Mouse (Mus musculus): ENCODE measurements around the gene Dnm1. TPM values are rescaled to one million over a fixed set of nuclear protein-coding genes. Genes with fewer than 3 reads are reported as not detected.
"Not testable (repeated sequence)": the region's sequence is repeated elsewhere in the genome, so short reads cannot be mapped to it uniquely, and the experiment has no call there.

The Dnm1 gene
- total RNA-seq, 2 experiments from 2014 or later = 41.3 to 43.4 TPM

DNA sequence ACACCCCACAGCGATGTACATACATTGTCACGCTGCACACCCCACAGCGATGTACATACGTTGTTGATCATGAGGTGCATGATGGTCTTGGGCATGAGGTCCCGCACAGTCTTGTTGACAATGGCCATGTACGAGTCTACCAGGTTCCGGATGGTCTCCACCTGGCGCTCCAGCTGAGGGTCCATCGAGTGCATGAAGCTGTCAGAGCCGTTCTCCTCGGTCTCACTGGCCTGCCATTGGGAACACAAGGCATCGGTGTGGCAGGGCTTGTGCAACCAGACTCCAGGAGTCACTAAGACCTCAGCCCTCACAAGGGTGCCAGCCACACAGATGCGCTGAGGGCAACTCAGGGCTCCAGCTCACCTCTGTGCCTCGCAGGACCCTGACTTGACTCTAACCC lies 38.3 kb downstream of the Dnm1 start:
- DNase-seq (ENCODE audit: low spot score in 2 of 2) = no peak

DNA sequence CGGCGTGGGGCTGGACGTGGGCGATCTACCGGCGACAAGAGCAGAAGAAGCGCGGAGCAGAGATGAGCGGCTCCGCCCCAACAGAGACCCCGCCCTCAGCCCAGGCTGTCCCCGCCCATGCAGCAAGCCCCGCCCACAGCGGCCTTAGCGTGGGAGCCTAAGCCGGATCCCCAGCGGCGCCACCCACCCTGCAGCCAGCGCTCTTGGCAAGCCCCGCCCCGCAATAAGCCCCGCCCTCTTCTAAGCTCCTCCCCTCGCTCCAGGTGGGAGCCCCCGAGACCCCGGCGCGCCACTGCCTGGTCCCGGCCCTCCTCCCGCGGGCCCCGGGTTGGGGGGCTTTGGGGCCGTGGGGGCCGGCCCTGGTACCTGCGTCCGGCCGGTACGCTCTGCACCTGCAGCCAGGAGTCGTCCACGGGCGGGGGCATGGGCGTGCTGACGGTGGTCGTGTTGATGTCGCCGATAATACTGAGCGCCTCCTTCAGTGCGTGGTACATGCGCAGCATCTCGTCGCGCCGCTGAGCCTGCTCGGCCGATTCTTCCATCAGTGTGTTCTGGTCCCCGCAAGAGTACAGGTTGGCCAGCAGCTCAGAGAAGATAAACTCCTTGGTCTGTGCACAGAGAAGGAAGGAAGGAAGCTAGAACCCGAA lies 40.7 kb downstream of the Dnm1 start:
- peak; percentile 71 to 77 for DNase-seq (ENCODE audit: low spot score in 2 of 2)

DNA sequence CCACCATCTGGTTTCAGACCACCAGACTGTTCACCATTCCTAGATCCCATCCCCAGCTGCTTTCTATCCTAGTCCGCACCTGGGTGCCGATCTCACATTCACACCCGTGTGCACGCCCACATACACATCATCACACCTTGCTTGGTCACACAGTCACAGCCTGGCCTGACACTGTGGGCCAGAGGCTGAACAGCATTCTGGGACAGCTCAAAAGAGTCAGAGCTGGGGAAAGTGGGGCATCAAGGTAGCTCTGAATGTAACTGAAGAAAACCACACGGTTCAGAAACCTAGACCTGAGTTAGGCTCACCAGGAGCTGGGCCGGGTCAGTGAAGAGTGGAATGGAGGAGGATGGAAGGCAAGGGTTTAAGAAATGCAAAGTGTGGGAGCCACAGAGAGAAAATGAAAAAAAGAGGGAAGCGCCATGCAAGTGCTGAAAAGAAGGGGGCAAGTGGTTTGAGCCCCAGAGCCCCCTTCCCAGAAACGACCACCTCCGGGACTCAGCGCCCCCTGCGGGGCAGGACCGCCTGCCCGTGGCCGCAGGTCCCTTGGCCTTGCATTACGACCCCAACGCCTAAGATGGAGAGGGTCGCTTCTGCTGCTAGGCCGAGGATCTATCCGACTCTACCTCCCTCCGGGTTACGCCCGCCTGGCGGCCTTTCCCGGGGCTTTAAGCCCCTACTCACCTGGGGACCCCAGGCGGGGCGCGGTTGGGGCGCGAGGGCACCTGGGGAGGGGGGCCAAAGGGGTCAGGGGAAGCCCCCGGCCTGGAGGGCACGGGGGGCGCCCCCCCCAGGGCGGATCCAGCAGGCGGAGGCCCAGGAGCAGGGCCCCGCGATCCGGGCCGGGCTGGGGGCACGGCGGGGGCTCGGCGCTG lies 41.5 kb downstream of the Dnm1 start:
- no peak for DNase-seq (ENCODE audit: low spot score in 2 of 2)

DNA sequence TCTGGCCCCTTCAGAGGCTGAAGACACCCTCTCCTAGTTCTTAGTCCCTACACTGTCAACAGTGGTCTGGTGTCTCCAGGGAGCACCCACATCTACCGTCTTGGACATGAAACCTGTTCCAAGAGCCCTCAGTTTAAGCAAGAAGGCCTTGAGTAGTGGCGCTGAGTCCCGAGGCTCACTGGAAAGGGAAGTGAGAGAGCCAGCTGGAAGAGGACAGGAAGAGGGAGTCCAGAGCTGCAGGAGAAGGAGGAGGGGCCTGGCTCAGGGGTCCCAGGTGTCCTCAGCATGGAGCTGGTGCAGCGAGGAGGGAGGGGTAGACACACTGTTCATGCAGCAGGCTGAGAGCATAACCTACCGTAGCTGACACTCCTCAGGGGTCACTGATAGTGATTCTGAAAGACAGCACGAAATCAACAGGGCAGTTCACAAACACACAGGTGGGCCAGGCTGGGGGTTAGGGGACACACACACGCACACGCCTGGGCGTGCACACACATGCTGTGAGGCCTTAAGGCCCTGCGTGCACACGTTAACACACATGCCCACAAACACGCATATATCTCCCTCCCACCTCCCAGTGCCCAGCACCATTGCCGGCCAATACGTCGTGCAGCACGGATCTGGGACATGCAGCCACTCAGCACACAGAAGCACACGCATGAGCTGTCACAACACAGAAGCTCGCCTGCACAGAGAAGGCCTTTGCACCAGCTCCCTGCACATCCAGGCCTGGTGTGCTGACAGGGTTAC lies 42.9 kb downstream of the Dnm1 start:
- no peak for DNase-seq (ENCODE audit: low spot score in 2 of 2)

DNA sequence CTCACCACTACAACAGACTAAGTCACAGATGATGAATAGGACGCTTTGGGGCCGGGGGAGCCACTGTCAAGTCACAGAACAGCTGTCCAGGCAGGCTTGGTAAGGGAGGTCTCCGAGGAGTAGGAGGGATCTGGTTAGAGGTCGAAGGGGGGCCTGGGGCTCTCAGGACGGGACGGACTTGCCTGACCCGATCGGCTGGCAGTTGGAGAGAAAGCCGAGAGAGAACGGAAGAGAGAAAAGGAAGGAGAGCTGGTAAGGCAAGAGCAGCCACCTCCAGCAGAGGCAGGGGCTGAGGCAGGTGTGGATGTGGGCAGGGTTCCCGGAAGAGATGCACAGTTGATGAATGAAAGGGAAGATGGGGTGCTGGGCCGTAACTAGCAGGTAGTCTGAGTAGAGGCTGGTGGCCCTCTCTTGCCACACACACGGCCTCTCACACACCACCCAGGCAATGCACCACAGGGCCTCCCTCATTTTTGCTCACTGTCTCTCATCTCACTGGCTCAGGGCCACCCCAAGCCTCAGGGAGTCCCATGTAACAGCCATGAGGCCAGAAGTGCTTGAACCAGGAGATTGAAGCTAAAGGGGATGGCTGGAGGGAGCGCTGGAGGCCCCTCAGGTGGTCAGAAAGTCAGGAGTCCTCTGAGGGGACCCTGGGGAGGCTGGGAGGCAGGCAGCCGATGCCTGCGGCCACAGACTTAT lies 44.1 kb downstream of the Dnm1 start:
- no peak for DNase-seq (ENCODE audit: low spot score in 2 of 2)

DNA sequence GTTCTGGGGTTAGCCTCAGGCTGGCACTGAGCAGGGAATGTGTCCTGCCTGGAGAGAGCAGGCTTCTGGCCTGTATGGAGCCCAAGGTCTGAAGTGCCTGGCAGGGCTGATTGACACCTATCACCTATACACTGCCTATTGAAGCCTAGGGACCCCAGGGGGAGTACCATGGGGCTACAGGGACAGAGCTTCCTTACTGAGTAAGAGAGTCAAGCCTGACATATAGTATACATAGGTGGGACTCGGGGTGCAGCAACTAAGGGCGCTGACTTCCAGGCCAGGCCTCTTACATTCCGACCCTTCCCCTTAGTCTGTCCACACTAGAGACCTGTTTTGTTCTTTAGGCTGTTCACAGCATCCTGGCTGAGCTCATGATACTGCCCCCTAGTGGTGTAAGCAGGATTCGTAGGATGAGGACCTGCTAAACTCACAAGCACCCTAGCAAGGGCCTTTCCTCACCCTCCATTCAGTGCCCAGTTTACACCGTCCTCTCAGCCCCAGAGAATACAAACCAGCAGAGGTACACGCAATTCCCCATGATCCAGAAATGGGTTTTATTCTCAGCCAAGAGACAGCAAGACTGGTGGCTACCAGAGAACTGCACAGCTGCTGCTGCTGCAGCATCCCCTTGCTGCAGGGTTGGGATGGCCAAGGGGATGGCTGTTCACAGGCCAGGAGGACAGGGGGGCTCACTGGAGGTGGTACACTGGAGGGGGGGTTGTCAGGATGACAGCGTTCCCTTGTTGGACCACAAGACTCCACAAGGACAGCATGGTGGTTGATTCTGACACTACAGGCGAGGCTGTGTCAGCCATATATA lies 45.0 kb downstream of the Dnm1 start:
- no peak for DNase-seq (ENCODE audit: low spot score in 2 of 2)

DNA sequence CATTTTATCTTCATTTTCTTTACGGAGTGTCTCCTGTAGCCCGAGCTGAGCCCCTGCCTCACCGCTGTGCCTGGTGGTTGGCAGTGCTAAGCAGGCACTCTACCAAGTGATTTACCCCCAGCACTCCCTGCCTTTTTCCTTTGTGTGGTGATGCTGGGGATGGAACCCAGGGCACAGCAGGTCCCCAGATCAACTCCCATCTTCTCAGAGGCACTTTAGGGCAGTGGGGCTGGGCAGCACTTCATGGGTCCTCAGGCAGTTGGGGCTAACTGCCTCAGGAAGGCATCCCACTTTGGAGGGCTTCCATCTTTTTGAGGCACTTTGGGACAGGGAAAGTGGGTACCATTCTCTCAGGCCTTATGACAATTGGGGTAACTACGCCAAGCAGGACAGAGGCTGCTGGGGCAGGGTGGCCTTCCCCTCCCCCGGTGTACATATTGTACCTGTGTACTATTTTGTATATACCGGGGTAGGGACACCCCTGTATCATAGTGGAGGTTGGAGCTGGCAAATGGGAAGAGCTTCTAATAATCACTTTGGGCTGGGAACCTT lies 45.8 kb downstream of the Dnm1 start:
- no peak for DNase-seq (ENCODE audit: low spot score in 2 of 2)

DNA sequence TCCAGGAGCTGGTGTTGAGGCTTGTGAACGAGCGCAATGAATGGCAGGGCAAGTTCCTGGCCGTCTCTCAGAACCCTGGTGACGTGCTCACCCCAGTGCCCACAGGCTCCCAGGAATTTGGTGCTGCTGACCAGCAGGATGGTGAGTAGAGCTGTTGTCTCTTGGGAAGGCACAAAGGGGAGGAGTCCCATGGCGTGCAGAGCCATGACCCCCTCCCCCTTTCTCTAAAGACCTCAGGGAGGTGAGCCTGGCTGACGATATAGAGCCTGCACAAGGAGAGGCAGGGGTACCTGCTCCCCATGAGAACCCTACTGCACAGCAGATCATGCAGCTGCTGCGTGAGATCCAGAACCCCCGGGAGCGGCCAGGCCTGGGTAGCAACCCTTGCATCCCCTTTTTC lies 47.0 kb downstream of the Dnm1 start:
- no peak for DNase-seq (ENCODE audit: low spot score in 2 of 2)

DNA sequence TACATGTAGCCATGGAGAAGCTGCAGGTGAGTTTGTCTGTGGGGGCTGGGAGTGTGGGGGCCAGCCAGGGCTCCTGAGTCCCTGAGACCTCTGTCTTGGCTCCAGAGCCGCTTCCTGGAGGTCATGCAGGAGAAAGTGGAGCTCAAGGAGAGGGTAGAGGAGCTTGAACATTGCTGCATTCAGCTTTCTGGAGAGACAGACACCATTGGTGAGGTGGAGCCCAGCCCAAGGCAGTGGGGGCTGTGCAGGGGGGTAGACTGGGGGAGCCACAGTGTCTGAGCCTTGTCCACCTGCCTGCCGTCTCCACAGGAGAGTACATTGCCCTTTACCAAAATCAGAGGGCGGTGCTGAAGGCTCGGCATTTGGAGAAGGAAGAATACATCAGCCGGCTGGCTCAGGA lies 47.5 kb downstream of the Dnm1 start:
- DNase-seq (ENCODE audit: low spot score in 2 of 2) = no peak

DNA sequence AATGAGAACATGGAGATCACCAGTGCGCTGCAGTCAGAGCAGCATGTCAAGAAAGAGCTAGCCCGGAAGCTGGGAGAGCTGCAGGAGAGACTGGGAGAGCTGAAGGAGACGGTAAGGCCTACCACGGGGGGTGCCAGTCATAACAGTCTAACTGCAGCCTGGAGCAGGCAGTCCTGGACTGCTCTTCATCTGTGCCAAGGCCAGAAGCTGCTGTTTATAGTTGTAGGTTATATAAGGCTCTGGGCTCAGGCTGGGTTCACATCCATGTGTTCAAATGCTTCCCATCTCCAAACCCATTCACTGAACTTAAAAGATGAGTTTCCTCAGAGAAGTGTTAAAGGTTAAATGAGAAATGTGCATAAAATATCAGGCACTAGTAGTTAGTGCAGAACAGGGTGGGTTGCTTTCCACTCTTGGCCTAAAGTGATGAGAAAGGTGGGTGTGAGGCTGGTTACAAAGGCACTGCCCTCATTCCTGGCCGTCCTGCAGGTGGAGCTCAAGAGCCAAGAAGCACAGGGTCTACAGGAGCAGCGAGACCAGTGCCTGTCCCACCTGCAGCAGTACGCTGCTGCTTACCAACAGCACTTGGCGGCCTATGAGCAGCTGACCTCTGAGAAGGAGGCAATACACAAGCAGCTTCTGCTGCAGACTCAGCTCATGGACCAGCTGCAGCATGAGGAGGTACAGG lies 48.8 kb downstream of the Dnm1 start:
- DNase-seq (ENCODE audit: low spot score in 2 of 2) = peak in 1 of 2 experiments; percentile 40

DNA sequence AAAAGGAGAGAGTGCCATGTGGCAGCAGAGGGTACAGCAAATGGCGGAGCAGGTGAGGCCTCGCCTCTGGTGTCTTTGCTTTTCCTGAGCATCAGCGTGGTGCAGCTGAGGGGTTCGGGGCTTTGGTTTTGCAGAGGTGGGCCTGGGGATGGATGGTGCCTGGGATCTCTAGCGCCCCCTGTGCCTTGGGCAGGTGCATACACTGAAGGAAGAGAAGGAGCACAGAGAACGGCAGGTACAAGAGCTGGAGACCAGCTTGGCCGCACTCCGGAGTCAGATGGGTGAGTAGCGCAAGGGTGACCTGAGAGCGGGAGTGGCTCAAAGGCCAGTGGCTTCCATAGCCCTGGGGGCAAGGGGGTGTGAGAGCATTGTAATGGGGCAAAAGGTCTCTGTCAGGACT lies 50.2 kb downstream of the Dnm1 start:
- DNase-seq (ENCODE audit: low spot score in 2 of 2) = no peak

DNA sequence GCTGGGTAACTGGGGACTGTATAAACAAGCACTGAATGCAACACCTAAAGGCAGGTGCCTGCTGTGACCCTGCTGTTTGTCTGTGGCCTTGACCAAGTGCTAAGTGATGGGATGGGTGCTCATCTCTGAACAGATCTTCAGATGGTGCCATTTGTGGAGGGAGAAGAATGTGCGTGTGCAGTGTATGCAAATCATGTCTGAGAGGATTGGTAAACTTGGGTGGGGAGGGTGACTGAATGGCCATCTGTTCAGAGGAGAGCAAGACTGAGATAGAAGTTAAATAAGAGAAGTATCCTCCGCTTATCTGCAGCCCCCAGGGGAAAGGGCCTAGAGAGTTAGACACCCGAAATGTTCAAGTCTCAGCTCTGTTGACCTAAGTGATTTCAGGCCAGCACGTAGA lies 53.7 kb downstream of the Dnm1 start:
- no peak for DNase-seq (ENCODE audit: low spot score in 2 of 2)

DNA sequence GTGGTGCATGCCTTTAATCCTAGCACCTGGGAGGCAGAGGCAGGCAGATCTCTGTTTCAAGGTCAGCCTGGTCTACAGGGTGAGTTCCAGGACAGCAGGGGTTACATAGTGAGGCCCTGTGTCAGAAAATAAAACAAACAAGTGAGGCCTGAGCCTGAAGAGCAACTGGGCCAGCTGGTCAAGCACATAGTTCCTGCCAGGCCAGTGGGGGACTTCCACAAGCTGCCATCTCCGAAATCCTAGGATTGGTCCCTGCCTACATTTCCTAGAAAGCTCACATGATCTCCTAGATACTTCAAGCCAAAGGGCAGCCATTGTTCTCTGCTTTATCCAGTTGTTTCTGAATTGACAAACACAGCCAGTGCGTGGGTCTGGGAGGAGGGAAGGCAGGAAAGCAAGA lies 57.3 kb downstream of the Dnm1 start:
- not testable (repeated sequence) for DNase-seq (ENCODE audit: low spot score in 2 of 2)

DNA sequence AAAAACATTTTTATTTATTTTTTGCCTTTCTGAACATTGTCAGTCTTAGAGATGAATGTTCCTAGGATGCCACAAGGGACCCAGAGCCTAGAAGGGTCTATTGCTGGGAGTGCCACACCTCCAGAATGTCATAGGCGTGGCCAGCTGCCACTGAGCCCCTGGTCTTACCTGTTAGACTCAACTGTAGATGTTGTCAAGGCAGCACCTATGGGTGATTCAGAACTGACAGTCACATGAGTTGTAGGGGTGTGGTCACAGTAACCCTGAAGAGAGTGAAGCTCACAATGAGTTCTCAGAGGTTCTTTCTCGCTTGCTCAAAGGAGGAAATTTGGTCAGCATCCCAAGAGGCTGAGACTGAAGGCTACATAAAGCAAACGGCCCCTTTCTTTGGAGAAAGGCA lies 57.9 kb downstream of the Dnm1 start:
- no peak for DNase-seq (ENCODE audit: low spot score in 2 of 2)

DNA sequence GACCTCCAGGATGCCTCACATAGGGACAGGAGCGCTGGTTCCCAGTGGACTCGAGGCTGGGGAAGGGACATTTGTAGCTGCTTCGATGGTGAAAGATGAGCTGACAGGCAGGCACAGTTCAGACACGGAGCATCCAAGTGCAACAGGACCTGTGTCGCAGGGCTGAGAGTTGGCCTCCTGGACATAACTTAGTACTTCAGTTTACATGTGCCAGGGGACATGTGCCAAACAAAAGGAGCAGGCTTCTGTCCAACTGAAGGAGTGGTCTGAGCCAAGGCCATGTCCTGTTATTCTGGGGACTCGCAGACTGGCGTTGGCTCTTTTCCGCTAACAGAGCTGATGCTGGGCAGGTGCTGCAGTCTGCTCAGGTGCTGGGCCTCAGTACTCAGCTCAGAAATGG lies 58.8 kb downstream of the Dnm1 start:
- no peak for DNase-seq (ENCODE audit: low spot score in 2 of 2)

DNA sequence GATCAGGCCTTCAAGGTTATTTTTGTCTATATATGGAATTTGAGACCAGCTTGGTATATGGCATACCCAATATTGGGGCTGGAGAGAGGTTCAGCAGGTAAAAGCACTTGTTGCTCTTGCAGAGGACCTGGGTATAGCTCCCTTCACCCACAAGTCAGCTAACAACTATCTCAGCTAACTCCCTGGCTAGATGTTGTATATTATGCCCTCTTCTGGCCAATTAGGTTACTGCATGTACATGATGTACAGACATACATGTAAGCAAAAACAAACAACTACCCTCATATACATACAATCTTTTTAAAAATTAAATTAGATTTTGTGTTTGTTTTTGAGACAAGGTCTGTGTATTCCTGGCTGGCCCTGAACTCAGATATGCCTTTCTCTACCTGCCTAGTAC lies 63.6 kb downstream of the Dnm1 start:
- no peak for DNase-seq (ENCODE audit: low spot score in 2 of 2)

DNA sequence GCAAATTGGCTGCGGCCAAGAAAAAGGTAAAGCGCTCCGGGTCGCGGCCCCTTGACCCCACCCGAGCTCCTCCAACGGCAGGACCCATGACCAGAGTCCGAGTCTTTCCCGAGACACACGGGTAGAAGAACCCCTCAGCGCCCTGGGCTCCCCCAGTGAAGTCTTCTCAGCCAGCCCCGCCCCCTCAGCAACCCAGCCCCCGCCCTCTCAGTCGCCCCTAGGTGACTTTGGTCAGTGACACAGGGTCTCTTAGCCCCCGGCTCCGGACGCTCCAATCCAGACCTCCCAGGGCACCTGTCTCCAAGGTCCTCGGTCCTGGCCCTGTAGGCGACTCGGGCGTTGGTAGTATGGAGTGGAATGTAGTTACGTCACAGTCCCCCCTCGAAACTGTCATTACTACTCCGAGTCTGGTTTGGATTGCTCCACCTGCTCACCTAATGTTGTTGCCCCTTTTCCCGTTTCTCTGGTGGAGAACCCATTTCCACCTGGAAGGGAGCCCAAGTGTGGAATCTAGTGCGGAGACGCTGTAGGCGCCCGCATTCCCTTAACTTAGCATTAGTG lies 64.7 kb downstream of the Dnm1 start:
- peak in 1 of 2 experiments; percentile 30 for DNase-seq (ENCODE audit: low spot score in 2 of 2)

DNA sequence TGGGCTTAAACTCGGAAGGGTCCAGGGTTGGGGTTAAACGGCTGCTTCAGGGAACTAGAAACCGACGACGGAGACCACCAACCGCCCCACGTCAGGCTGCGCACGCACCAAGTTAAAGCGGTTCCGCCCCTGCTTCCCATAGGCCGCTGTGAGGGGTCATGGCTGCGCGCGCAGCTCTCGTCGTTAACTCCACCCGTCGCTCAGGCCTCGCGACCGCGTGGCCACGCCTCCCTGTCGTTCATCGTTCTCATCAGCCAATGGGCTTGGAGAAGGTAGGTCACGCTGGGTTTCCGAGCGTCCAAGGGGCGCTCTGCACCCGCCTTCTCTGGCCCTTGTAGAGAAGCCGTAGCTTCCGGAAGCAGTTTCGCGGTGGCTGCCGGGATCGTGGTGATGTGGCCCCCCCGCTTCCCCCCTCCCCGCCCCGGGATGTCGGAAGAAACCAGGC lies 65.2 kb downstream of the Dnm1 start, which contains the start of gene Swi5:
TSS of gene Swi5 (minus strand) at position 153 of the 445 bp plus-strand sequence.
- peak; percentile 95 for DNase-seq (ENCODE audit: low spot score in 2 of 2)

DNA sequence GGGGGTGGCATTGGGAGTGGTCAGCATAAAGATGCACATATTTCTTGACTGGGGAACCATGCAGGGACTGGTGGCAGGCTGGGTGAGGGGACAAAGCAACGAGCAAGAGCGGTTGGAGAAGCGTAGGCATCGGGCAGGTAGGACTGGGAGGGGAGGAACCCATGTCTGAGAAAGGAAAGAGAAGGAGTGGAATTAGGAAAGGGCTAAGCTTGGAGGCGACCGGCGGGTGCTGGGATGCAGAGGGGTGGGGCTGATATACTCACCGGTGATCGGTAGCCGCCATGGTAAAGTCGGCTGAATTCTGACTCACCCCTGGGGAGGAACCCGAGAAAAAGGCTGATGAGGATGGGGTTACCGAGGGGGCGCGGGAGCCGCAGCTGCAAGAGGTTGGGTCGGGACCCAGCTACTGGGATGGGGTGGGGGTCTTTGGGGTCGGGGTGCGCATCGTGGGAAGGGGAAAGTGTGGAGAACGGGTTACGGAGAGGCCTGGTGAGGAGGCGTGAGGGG lies 65.8 kb downstream of the Dnm1 start, which contains the start of gene Golga2:
TSS of gene Golga2 (plus strand) at position 51 of the 507 bp plus-strand sequence.
- peak in 1 of 2 experiments; percentile 27 for DNase-seq (ENCODE audit: low spot score in 2 of 2)

Data from adrenal gland, postnatal 4 days (tissue).